Mouse (Mus musculus): ENCODE results near the gene Cdk2ap2. TPM values are rescaled to one million over a fixed set of nuclear protein-coding genes. Genes with fewer than 3 reads are reported as not detected.
"Not testable (repeated sequence)": the region's sequence is repeated elsewhere in the genome, so short reads cannot be mapped to it uniquely, and the experiment has no call there.

The Cdk2ap2 gene
- polyA plus RNA-seq, 1 experiment = 11.2 TPM

- Histone ChIP-seq H3K4me3 (replicated peaks) (no peak overlapping the region), H3K9me3 (ENCODE audit: control insufficient read depth, low read length) (peaks cover 3% of the 10 kb centered on the region), H3K4me1 (ENCODE audit: control insufficient read depth) (peaks cover 57% of the 10 kb centered on the region), H3K27me3 (ENCODE audit: control insufficient read depth) (no peaks in the 10 kb centered on the region), H3K36me3 (ENCODE audit: control insufficient read depth) (peaks cover 13% of the 10 kb centered on the region)
- TF ChIP-seq TAL1 (IDR thresholded peaks at IDR 0.05; ENCODE audit: low read length) (no peak), GATA1 (IDR thresholded peaks at IDR 0.05; ENCODE audit: low read length) (no peak)
Observed at GRCm38 (mm10) chr19:4055947-4056693, 40.9 kb upstream of the Cdk2ap2 start.

- Histone ChIP-seq H3K9me3 (ENCODE audit: control insufficient read depth, low read length) (no peaks in the 10 kb centered on the region), H3K4me3 (replicated peaks) (no peak overlapping the region), H3K4me1 (ENCODE audit: control insufficient read depth) (peaks cover 58% of the 10 kb centered on the region), H3K27me3 (ENCODE audit: control insufficient read depth) (no peaks in the 10 kb centered on the region), H3K36me3 (ENCODE audit: control insufficient read depth) (peaks cover 13% of the 10 kb centered on the region)
- no peak for TF ChIP-seq TAL1 (IDR thresholded peaks at IDR 0.05; ENCODE audit: low read length)
- no peak for TF ChIP-seq GATA1 (IDR thresholded peaks at IDR 0.05; ENCODE audit: low read length)
Observed at GRCm38 (mm10) chr19:4056727-4057126, 40.3 kb upstream of the Cdk2ap2 start.

- H3K4me3 ChIP-seq (replicated peaks) = no peak overlapping the region
- TF ChIP-seq TAL1 (IDR thresholded peaks at IDR 0.05; ENCODE audit: low read length) = no peak
- TF ChIP-seq GATA1 (IDR thresholded peaks at IDR 0.05; ENCODE audit: low read length) = no peak
- peaks cover 56% of the 10 kb centered on the region for H3K4me1 ChIP-seq (ENCODE audit: control insufficient read depth)
- H3K9me3 ChIP-seq (ENCODE audit: control insufficient read depth, low read length) = no peaks in the 10 kb centered on the region
- peaks cover 13% of the 10 kb centered on the region for H3K36me3 ChIP-seq (ENCODE audit: control insufficient read depth)
- no peaks in the 10 kb centered on the region for H3K27me3 ChIP-seq (ENCODE audit: control insufficient read depth)
Observed at GRCm38 (mm10) chr19:4057389-4057788, 39.6 kb upstream of the Cdk2ap2 start.

GRCm38 (mm10) chr19:4057962-4058361 is 39.0 kb upstream of the Cdk2ap2 start:
- no peak for TF ChIP-seq TAL1 (IDR thresholded peaks at IDR 0.05; ENCODE audit: low read length)
- TF ChIP-seq GATA1 (IDR thresholded peaks at IDR 0.05; ENCODE audit: low read length) = no peak
- Histone ChIP-seq H3K9me3 (ENCODE audit: control insufficient read depth, low read length) (no peaks in the 10 kb centered on the region), H3K4me1 (ENCODE audit: control insufficient read depth) (peaks cover 55% of the 10 kb centered on the region), H3K27me3 (ENCODE audit: control insufficient read depth) (no peaks in the 10 kb centered on the region), H3K36me3 (ENCODE audit: control insufficient read depth) (peaks cover 13% of the 10 kb centered on the region), H3K4me3 (replicated peaks) (no peak overlapping the region)

- H3K4me1 ChIP-seq (ENCODE audit: control insufficient read depth) = peaks cover 55% of the 10 kb centered on the region
- no peaks in the 10 kb centered on the region for H3K9me3 ChIP-seq (ENCODE audit: control insufficient read depth, low read length)
- TF ChIP-seq GATA1 (IDR thresholded peaks at IDR 0.05; ENCODE audit: low read length) (no peak), TAL1 (IDR thresholded peaks at IDR 0.05; ENCODE audit: low read length) (no peak)
- H3K36me3 ChIP-seq (ENCODE audit: control insufficient read depth) = peaks cover 13% of the 10 kb centered on the region
- peak overlapping the region; percentile 62 for H3K4me3 ChIP-seq (replicated peaks)
- H3K27me3 ChIP-seq (ENCODE audit: control insufficient read depth) = no peaks in the 10 kb centered on the region
Observed at GRCm38 (mm10) chr19:4058581-4058980, 38.4 kb upstream of the Cdk2ap2 start.

- H3K36me3 ChIP-seq (ENCODE audit: control insufficient read depth) = peaks cover 13% of the 10 kb centered on the region
- H3K4me3 ChIP-seq (replicated peaks) = peak within 1 kb of the TSS; percentile 62
- TF ChIP-seq GATA1 (IDR thresholded peaks at IDR 0.05; ENCODE audit: low read length) (no peak), TAL1 (IDR thresholded peaks at IDR 0.05; ENCODE audit: low read length) (no peak)
- peaks cover 58% of the 10 kb centered on the region for H3K4me1 ChIP-seq (ENCODE audit: control insufficient read depth)
- no peaks in the 10 kb centered on the region for H3K27me3 ChIP-seq (ENCODE audit: control insufficient read depth)
- no peaks in the 10 kb centered on the region for H3K9me3 ChIP-seq (ENCODE audit: control insufficient read depth, low read length)
Observed at GRCm38 (mm10) chr19:4059069-4059740, 37.8 kb upstream of the Cdk2ap2 start, which contains the start of gene Gstp3. Gene Gstp3 (minus strand): TSS chr19:4059569.

GRCm38 (mm10) chr19:4060044-4060898 is 36.7 kb upstream of the Cdk2ap2 start:
- H3K36me3 ChIP-seq (ENCODE audit: control insufficient read depth) = peaks cover 11% of the 10 kb centered on the region
- H3K9me3 ChIP-seq (ENCODE audit: control insufficient read depth, low read length); H3K4me3 ChIP-seq (replicated peaks); H3K27me3 ChIP-seq (ENCODE audit: control insufficient read depth): not testable (repeated sequence)
- H3K4me1 ChIP-seq (ENCODE audit: control insufficient read depth) = peaks cover 57% of the 10 kb centered on the region

- H3K27me3 ChIP-seq (ENCODE audit: control insufficient read depth) = no peaks in the 10 kb centered on the region
- H3K9me3 ChIP-seq (ENCODE audit: control insufficient read depth, low read length) = no peaks in the 10 kb centered on the region
- TF ChIP-seq GATA1 (IDR thresholded peaks at IDR 0.05; ENCODE audit: low read length) (no peak), TAL1 (IDR thresholded peaks at IDR 0.05; ENCODE audit: low read length) (no peak)
- no peak overlapping the region for H3K4me3 ChIP-seq (replicated peaks)
- H3K4me1 ChIP-seq (ENCODE audit: control insufficient read depth) = peaks cover 50% of the 10 kb centered on the region
- peaks cover 9% of the 10 kb centered on the region for H3K36me3 ChIP-seq (ENCODE audit: control insufficient read depth)
Observed at GRCm38 (mm10) chr19:4060899-4061465, 36.0 kb upstream of the Cdk2ap2 start.

- not testable (repeated sequence) for H3K4me3 ChIP-seq (replicated peaks); H3K27me3 ChIP-seq (ENCODE audit: control insufficient read depth); H3K36me3 ChIP-seq (ENCODE audit: control insufficient read depth); H3K9me3 ChIP-seq (ENCODE audit: control insufficient read depth, low read length)
- H3K4me1 ChIP-seq (ENCODE audit: control insufficient read depth) = peaks cover 32% of the 10 kb centered on the region
Observed at GRCm38 (mm10) chr19:4063357-4063756, 33.6 kb upstream of the Cdk2ap2 start.

GRCm38 (mm10) chr19:4064501-4064900 is 32.5 kb upstream of the Cdk2ap2 start:
- not testable (repeated sequence) for H3K27me3 ChIP-seq (ENCODE audit: control insufficient read depth); H3K9me3 ChIP-seq (ENCODE audit: control insufficient read depth, low read length); H3K36me3 ChIP-seq (ENCODE audit: control insufficient read depth); H3K4me3 ChIP-seq (replicated peaks)
- peaks cover 21% of the 10 kb centered on the region for H3K4me1 ChIP-seq (ENCODE audit: control insufficient read depth)
